Mouse (Mus musculus): ENCODE measurements around the gene Atg16l2. TPM values are rescaled to one million over a fixed set of nuclear protein-coding genes. Genes with fewer than 3 reads are reported as not detected.
A peak's percentile ranks its signal among the peaks of the same experiment; 100 is the strongest.

The Atg16l2 gene
- 1 to 10 TPM; 6.5 to 8.9 TPM for total RNA-seq (2021)
- long read RNA-seq, experiment 1, full-length matches to known transcripts, result 2 of 5 reads
- long read RNA-seq, experiment 1, partial matches to known transcripts, result 0 of 5 reads
- long read RNA-seq, experiment 1, other reads (novel, unspliced or antisense), result 3 of 5 reads
- long read RNA-seq, experiment 2, full-length matches to known transcripts, result 2 of 5 reads
- long read RNA-seq, experiment 2, partial matches to known transcripts, result 0 of 5 reads
- long read RNA-seq, experiment 2, other reads (novel, unspliced or antisense), result 3 of 5 reads

GRCm38 (mm10) chr7:101301881-101302456, at the start of gene Atg16l2:
Gene Atg16l2, minus strand, starts transcription at chr7:101302251.
- DNase-seq (ENCODE audit: low spot score), result peak; percentile 93

GRCm38 (mm10) chr7:101349861-101350260, 47.8 kb upstream of the Atg16l2 start:
- no peak for DNase-seq (ENCODE audit: low spot score)

GRCm38 (mm10) chr7:101348312-101348711, 46.3 kb upstream of the Atg16l2 start:
- no peak for DNase-seq (ENCODE audit: low spot score)

- peak; percentile 32 for DNase-seq (ENCODE audit: low spot score)
These were observed 45.8 kb upstream of the Atg16l2 start, which contains the start of gene Arap1 for GRCm38 (mm10) chr7:101347767-101348270. Gene Arap1, plus strand, starts transcription at chr7:101348067.

GRCm38 (mm10) chr7:101346991-101347390, 44.9 kb upstream of the Atg16l2 start:
- no peak for DNase-seq (ENCODE audit: low spot score)

GRCm38 (mm10) chr7:101344892-101345291, 42.8 kb upstream of the Atg16l2 start:
- no peak for DNase-seq (ENCODE audit: low spot score)

GRCm38 (mm10) chr7:101343135-101343534, 41.1 kb upstream of the Atg16l2 start:
- DNase-seq (ENCODE audit: low spot score), result no peak

GRCm38 (mm10) chr7:101341405-101341804, 39.4 kb upstream of the Atg16l2 start:
- DNase-seq (ENCODE audit: low spot score), result no peak

GRCm38 (mm10) chr7:101337401-101337800, 35.4 kb upstream of the Atg16l2 start:
- DNase-seq (ENCODE audit: low spot score), result peak; percentile 62

- DNase-seq (ENCODE audit: low spot score), result no peak
These were observed 34.6 kb upstream of the Atg16l2 start for GRCm38 (mm10) chr7:101336686-101337085.

- DNase-seq (ENCODE audit: low spot score), result no peak
These were observed 33.2 kb upstream of the Atg16l2 start for GRCm38 (mm10) chr7:101335228-101335627.

GRCm38 (mm10) chr7:101332045-101332831, 30.2 kb upstream of the Atg16l2 start:
- no peak for DNase-seq (ENCODE audit: low spot score)

- DNase-seq (ENCODE audit: low spot score), result no peak
These were observed 28.8 kb upstream of the Atg16l2 start for GRCm38 (mm10) chr7:101330841-101331173.

GRCm38 (mm10) chr7:101330074-101330840, 28.2 kb upstream of the Atg16l2 start:
- DNase-seq (ENCODE audit: low spot score), result no peak

GRCm38 (mm10) chr7:101329606-101330005, 27.6 kb upstream of the Atg16l2 start:
- DNase-seq (ENCODE audit: low spot score), result no peak

GRCm38 (mm10) chr7:101328621-101329158, 26.6 kb upstream of the Atg16l2 start:
- DNase-seq (ENCODE audit: low spot score), result no peak

GRCm38 (mm10) chr7:101327786-101328185, 25.7 kb upstream of the Atg16l2 start:
- no peak for DNase-seq (ENCODE audit: low spot score)

- DNase-seq (ENCODE audit: low spot score), result no peak
These were observed 25.2 kb upstream of the Atg16l2 start for GRCm38 (mm10) chr7:101327263-101327662.

GRCm38 (mm10) chr7:101326006-101326405, 24.0 kb upstream of the Atg16l2 start:
- DNase-seq (ENCODE audit: low spot score), result no peak

- DNase-seq (ENCODE audit: low spot score), result no peak
These were observed 22.3 kb upstream of the Atg16l2 start for GRCm38 (mm10) chr7:101324142-101324962.
